1 mouse cellular context compared by ENCODE assay signal in the genomic region with DNA sequence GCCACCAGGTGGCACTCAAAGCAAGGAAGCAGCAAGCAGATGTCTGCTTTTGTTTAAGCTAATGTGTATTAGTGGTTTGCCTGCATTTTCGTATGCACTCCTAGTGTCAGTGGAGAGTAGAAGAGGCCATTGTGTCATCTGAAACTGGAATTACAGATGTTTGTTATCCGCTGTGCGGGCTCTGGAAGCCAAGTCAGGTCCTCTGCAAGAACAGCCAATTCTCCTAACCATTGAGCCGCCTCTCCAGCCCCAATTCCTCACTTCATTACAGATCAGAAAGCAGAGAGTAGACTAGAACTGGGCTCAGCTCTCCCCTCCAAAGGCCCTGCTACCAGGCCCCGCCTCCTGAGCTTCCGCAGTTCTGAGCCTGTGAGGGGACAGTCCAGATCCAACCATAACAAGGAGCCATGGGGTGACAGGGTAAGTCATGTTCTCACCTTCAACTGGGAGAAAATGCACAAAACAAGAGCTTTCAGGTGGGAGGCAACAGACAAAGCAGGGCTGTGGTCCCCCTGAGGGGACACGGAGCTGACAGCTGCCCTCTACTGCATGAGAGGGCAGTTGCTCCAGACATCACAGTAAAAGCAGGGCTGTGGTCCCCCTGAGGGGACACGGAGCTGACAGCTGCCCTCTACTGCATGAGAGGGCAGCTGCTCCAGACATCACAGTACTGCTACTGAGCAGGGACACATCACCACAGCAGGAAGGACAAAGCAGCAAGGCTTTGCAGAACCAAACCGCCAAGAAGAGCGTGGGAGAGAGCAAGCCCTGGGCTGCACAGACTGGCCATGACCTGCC.
TF ChIP-seq lines count a peak whose summit lies in the region.

No protein-coding gene starts in this region.

TF ChIP-seq in MEL, 35 proteins besides CTCF, POLR2A, EP300 and RAD21 (continued from another document):
- TF ChIP-seq MYC (IDR thresholded peaks at IDR 0.05; ENCODE audit: low read depth, low read length) = peak; percentile 76; the same call in 1 of the 2 replicates
- TF ChIP-seq BHLHE40 (IDR thresholded peaks at IDR 0.05; ENCODE audit: borderline replicate concordance, low read depth, low read length) = no peak
- 0 out of 2 replicates have a peak, but pooled peaks have one; percentile 24 for TF ChIP-seq NELFE (IDR thresholded peaks at IDR 0.05; ENCODE audit: low read depth, low read length)
- peak; percentile 99 for TF ChIP-seq ZNF384 (IDR thresholded peaks at IDR 0.05; ENCODE audit: low read depth, low read length)
- TF ChIP-seq KAT2A (conservative IDR thresholded peaks at IDR 0.05; ENCODE audit: low read depth, low read length) = no peak
- no peak for TF ChIP-seq RCOR1 (IDR thresholded peaks at IDR 0.05; ENCODE audit: low read depth, low read length)
- TF ChIP-seq TAL1 (IDR thresholded peaks at IDR 0.05; ENCODE audit: low read length) = no peak
- TF ChIP-seq MXI1 (IDR thresholded peaks at IDR 0.05; ENCODE audit: low read depth, low read length) = no peak
- peak; percentile 42; the same call in 1 of the 2 replicates for TF ChIP-seq ZMIZ1 (IDR thresholded peaks at IDR 0.05; ENCODE audit: low read depth, low read length)
- peak; percentile 98 for TF ChIP-seq ZC3H11A (IDR thresholded peaks at IDR 0.05; ENCODE audit: low read depth, low read length)
- TF ChIP-seq MAFK (IDR thresholded peaks at IDR 0.05; ENCODE audit: borderline replicate concordance, low read depth, low read length) = no peak
- TF ChIP-seq USF1 (IDR thresholded peaks at IDR 0.05; ENCODE audit: low read depth, low read length) = no peak
- TF ChIP-seq USF2 (IDR thresholded peaks at IDR 0.05; ENCODE audit: borderline replicate concordance in 1 of 2, insufficient read depth in 1 of 2, low read depth in 1 of 2, low read length in 2 of 2) = no peak
- TF ChIP-seq GABPA (IDR thresholded peaks at IDR 0.05; ENCODE audit: low read depth, low read length) = 0 out of 2 replicates have a peak, but pooled peaks have one; percentile 21
- TF ChIP-seq UBTF (IDR thresholded peaks at IDR 0.05; ENCODE audit: borderline replicate concordance, insufficient read depth, low read depth, low read length) = no peak
- TF ChIP-seq SIN3A (IDR thresholded peaks at IDR 0.05; ENCODE audit: low read length) = peak; percentile 77
- no peak; the same call in none of the 2 replicates for TF ChIP-seq CHD2 (IDR thresholded peaks at IDR 0.05; ENCODE audit: low read length)
- TF ChIP-seq CHD1 (IDR thresholded peaks at IDR 0.05; ENCODE audit: low read depth, low read length) = no peak
- TF ChIP-seq ELF1 (IDR thresholded peaks at IDR 0.05; ENCODE audit: low read depth, low read length) = 0 out of 2 replicates have a peak, but pooled peaks have one; percentile 27
- no peak for TF ChIP-seq POLR2AphosphoS5 (IDR thresholded peaks at IDR 0.05; ENCODE audit: borderline replicate concordance, low read depth, low read length)
- peak; percentile 46; the same call in 1 of the 2 replicates for TF ChIP-seq HCFC1 (IDR thresholded peaks at IDR 0.05; ENCODE audit: low read depth, low read length)
- TF ChIP-seq ETS1 (IDR thresholded peaks at IDR 0.05; ENCODE audit: low read depth, low read length) = 0 out of 2 replicates have a peak, but pooled peaks have one; percentile 14
- peak; percentile 99 for TF ChIP-seq SMC3 (IDR thresholded peaks at IDR 0.05; ENCODE audit: low read depth, low read length)
- TF ChIP-seq TBP (IDR thresholded peaks at IDR 0.05; ENCODE audit: low read depth, low read length) = no peak
- peak; percentile 64 for TF ChIP-seq POLR2AphosphoS2 (IDR thresholded peaks at IDR 0.05; ENCODE audit: low read length)
- no peak for TF ChIP-seq MYB (IDR thresholded peaks at IDR 0.05; ENCODE audit: low read depth, low read length)
- no peak for TF ChIP-seq E2F4 (IDR thresholded peaks at IDR 0.05; ENCODE audit: borderline replicate concordance, low read depth, low read length)
- no peak for TF ChIP-seq MEF2A (IDR thresholded peaks at IDR 0.05; ENCODE audit: extremely low read depth, insufficient replicate concordance, low read depth, low read length, poor library complexity, severe bottlenecking)
